Mouse (Mus musculus): ENCODE results near the gene Magohb.

DNA sequence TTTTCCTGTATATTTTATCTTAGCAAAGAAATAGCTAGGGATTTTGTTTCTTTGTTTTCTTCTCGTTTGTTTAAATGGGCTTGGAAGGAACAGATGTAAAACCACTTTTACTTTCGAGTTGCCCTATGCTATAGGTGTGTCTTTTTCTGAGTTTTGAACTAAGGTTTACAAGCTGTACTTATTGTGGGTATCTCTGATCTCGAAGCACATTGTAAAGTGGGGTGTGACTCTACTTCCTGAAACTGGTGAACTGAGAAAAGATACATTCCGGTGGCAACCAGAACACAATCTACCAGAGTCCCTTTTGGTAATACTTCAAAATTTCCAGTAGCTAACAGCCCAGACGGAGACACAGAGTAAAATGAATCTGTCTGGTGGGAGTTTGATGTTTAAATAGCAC lies 872 bp upstream of the Magohb start:
- TF ChIP-seq CTCF (IDR thresholded peaks at IDR 0.05) (no peak), POLR2A (IDR thresholded peaks at IDR 0.05; ENCODE audit: insufficient read depth, low read depth, low read length) (no peak)

Measured in heart, adult 2 months (tissue).